Mouse (Mus musculus): ENCODE measurements around the gene Txnrd2. TPM values are rescaled to one million over a fixed set of nuclear protein-coding genes. Genes with fewer than 3 reads are reported as not detected.

The Txnrd2 gene
- polyA plus RNA-seq, 1 experiment from 2014 or later = 20.4 TPM

DNA sequence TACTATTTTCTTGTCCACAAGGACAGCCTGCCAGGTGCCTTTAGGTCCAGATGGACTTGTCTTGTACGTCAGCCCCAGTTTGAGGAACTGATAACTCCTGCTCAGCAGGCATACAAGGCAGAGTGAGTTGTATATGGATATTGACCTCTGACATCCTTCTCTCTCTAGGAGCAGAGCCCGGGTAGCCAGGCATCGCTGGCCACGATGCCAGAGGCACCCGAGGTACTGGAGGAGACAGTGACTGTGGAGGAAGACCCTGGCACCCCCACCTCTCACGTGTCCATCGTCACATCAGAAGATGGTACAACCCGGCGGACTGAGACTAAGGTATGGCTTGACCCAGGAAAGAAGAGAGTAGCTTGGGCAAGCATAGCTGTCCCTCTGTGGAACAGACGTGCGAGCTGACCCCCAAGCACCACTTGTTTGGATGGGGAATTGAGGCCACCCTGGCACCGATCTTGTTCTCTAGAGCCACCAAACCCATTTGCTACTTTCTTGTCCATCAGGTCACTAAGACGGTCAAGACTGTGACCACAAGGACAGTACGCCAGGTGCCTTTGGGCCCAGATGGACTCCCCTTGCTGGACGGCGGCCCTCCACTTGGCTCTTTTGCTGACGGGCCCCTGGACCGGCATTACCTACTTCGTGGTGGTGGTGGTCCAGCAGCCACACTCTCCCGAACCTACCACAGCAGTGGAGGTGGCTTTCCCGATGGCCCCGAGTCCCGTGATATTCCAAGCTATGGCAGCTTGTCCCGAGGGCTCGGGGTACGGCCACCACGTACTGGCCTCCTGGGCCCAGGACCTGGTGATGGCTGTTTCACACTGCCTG lies 29.2 kb upstream of the Txnrd2 start:
- Histone ChIP-seq H3K4me1 (ENCODE audit: control insufficient read depth, insufficient read depth, low read length) (peaks cover 58% of the 10 kb centered on the region), H3K27me3 (ENCODE audit: control insufficient read depth, insufficient read depth, low read length) (no peaks in the 10 kb centered on the region), H3K36me3 (ENCODE audit: control insufficient read depth, insufficient read depth, low read length) (peaks cover 26% of the 10 kb centered on the region), H3K4me3 (ENCODE audit: low read depth, low read length) (no peak overlapping the region), H3K27ac (ENCODE audit: low read depth, low read length) (no peak overlapping the region), H3K4me2 (ENCODE audit: low read depth) (no peak overlapping the region), H3K9me3 (ENCODE audit: control insufficient read depth, low read length) (no peaks in the 10 kb centered on the region), H3K9ac (ENCODE audit: low read length) (no peak overlapping the region)
- no peak for ATAC-seq (ENCODE audit: insufficient read depth, low FRiP score, low TSS enrichment)
- DNase-seq (ENCODE audit: low spot score) = no peak
- WGBS = 96% methylated on average over 27 of the region's 27 CpGs

DNA sequence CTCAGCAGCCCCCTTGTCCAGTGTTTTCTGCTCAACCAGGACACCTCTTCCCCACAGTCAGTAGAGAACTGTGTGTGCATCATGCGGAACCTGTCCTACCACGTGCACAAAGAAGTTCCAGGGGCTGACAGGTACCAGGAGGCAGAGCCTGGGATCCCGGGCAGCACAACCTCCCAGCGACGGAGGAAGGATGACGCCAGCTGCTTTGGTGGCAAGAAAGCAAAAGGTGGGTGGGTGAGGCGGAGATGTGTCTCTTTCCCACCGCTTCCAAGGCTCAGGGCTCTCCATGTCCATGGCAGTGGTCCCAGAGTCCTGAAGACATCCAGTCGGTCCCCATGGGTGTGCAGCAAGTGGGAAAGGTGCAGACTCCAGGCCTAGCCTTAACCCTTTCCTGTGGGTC lies 26.2 kb upstream of the Txnrd2 start:
- H3K4me3 ChIP-seq (ENCODE audit: low read depth, low read length) = no peak overlapping the region
- WGBS = 74% methylated on average over 9 of the region's 9 CpGs
- H3K9me3 ChIP-seq (ENCODE audit: control insufficient read depth, low read length) = no peaks in the 10 kb centered on the region
- DNase-seq (ENCODE audit: low spot score) = no peak
- H3K4me2 ChIP-seq (ENCODE audit: low read depth) = no peak overlapping the region; the same call in 1 of the 2 replicates
- H3K27me3 ChIP-seq (ENCODE audit: control insufficient read depth, insufficient read depth, low read length) = no peaks in the 10 kb centered on the region
- ATAC-seq (ENCODE audit: insufficient read depth, low FRiP score, low TSS enrichment) = no peak
- peak overlapping the region; percentile 32; the same call in 1 of the 2 replicates for H3K9ac ChIP-seq (ENCODE audit: low read length)
- H3K4me1 ChIP-seq (ENCODE audit: control insufficient read depth, insufficient read depth, low read length) = peaks cover 40% of the 10 kb centered on the region
- peak overlapping the region; percentile 80 for H3K27ac ChIP-seq (ENCODE audit: low read depth, low read length)
- peaks cover 50% of the 10 kb centered on the region for H3K36me3 ChIP-seq (ENCODE audit: control insufficient read depth, insufficient read depth, low read length)

DNA sequence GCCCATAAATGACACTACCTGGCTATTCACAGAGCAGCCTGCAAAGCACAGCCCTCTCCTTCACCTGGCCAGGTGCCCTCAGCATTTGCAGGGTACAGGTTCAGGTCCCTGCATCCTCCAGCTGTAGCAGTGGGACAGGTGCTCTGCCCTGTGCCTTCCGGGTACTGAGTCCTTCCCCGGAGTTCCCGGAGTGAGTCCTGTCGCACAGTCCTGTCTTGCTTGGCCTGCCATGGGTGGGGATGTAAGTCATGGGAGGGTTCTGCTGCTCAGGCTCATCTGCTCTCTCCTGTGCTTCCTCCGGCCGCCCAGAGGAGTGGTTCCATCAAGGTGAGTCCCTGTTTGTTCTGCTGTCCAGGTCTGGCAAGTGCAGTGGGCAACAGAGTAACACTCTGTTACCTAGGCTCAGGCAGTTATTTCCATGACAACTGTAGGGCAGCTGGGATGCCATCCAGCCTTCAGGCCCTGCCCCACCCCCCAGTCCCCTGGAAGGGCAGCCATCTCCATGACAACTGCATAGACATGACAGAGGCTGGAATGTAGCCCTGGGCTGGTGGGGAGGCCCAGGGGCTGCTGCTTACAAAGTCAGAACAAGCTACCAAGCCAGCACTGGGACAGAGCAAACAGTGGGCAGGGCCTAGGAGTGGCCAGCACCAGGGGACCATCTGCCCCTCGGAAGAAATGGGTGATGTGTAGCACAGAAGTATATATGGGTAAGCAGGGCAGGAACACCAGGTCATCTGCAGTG lies 25.5 kb upstream of the Txnrd2 start:
- Histone ChIP-seq H3K4me2 (ENCODE audit: low read depth) (peak overlapping the region; percentile 25; the same call in 1 of the 2 replicates), H3K9me3 (ENCODE audit: control insufficient read depth, low read length) (no peaks in the 10 kb centered on the region), H3K4me3 (ENCODE audit: low read depth, low read length) (no peak overlapping the region), H3K27ac (ENCODE audit: low read depth, low read length) (peak overlapping the region; percentile 80), H3K9ac (ENCODE audit: low read length) (peak overlapping the region; percentile 32), H3K4me1 (ENCODE audit: control insufficient read depth, insufficient read depth, low read length) (peaks cover 34% of the 10 kb centered on the region), H3K27me3 (ENCODE audit: control insufficient read depth, insufficient read depth, low read length) (no peaks in the 10 kb centered on the region), H3K36me3 (ENCODE audit: control insufficient read depth, insufficient read depth, low read length) (peaks cover 55% of the 10 kb centered on the region)
- peak; percentile 88 for DNase-seq (ENCODE audit: low spot score)
- peak; percentile 90 for ATAC-seq (ENCODE audit: insufficient read depth, low FRiP score, low TSS enrichment)
- WGBS = 29% methylated on average over 7 of the region's 7 CpGs

DNA sequence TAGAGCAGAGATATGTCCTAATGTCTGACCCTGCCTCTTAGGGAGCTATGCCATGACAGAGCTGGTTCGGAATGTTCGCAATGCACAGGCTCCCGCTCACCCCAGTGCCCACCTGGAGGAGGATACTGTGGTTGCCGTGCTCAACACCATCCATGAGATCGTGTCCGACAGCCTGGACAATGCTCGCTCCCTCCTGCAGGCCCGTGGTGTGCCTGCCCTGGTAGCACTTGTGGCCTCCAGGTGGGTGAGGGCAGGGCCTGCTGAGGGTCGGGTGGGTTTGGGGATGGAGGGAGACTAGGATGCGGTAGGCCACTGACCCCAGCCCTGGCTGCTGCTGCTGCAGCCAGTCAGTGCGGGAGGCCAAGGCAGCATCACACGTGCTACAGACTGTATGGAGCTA lies 22.9 kb upstream of the Txnrd2 start:
- DNase-seq (ENCODE audit: low spot score) (no peak), ATAC-seq (ENCODE audit: insufficient read depth, low FRiP score, low TSS enrichment) (no peak)
- Histone ChIP-seq H3K9me3 (ENCODE audit: control insufficient read depth, low read length) (no peaks in the 10 kb centered on the region), H3K4me1 (ENCODE audit: control insufficient read depth, insufficient read depth, low read length) (peaks cover 29% of the 10 kb centered on the region), H3K4me3 (ENCODE audit: low read depth, low read length) (no peak overlapping the region), H3K36me3 (ENCODE audit: control insufficient read depth, insufficient read depth, low read length) (peaks cover 46% of the 10 kb centered on the region), H3K9ac (ENCODE audit: low read length) (no peak overlapping the region), H3K27me3 (ENCODE audit: control insufficient read depth, insufficient read depth, low read length) (no peaks in the 10 kb centered on the region), H3K27ac (ENCODE audit: low read depth, low read length) (no peak overlapping the region), H3K4me2 (ENCODE audit: low read depth) (no peak overlapping the region)
- WGBS = 89% methylated on average over 12 of the region's 12 CpGs

DNA sequence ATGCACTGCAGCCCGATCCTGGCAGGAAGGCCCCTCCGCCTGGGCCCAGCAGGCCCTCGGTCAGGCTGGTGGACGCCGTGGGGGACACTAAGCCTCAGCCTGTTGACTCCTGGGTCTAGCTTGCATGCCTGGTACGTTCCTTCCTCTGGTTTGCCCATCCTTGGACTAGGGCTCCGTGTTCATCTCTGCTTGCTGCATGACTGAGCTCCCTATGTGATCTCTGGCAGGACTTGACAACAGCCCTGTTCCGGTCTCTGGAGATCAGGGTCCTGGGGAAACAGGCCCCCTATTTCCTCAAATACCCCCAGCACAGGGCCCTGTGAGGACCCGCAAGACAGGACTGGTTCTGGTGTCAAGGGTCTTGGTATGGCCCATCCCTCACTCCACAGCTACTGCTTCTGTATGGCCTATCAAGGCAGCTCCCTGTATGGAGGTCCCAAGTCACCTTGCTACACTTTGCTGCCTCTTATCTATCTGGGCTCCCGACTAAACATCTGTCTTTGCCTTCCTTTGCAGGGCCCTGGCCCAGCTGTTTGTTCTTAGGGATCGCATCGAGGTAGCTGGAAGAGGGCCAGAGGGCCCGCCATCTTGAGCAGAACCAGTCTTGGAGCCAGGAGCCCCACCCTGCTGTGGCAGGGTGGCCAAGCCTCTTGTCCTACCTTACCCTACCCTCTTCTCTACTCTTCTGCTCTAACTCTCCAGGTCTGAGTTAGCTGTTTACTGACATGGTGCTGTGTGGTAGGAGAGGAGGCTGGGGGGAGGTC lies 20.9 kb upstream of the Txnrd2 start:
- Histone ChIP-seq H3K4me1 (ENCODE audit: control insufficient read depth, insufficient read depth, low read length) (peaks cover 14% of the 10 kb centered on the region), H3K4me2 (ENCODE audit: low read depth) (no peak overlapping the region), H3K27me3 (ENCODE audit: control insufficient read depth, insufficient read depth, low read length) (no peaks in the 10 kb centered on the region), H3K27ac (ENCODE audit: low read depth, low read length) (no peak overlapping the region), H3K4me3 (ENCODE audit: low read depth, low read length) (no peak overlapping the region), H3K9me3 (ENCODE audit: control insufficient read depth, low read length) (no peaks in the 10 kb centered on the region), H3K36me3 (ENCODE audit: control insufficient read depth, insufficient read depth, low read length) (peaks cover 37% of the 10 kb centered on the region), H3K9ac (ENCODE audit: low read length) (no peak overlapping the region)
- 88% methylated on average over 13 of the region's 13 CpGs for whole genome bisulfite sequencing
- ATAC-seq (ENCODE audit: insufficient read depth, low FRiP score, low TSS enrichment) (no peak), DNase-seq (ENCODE audit: low spot score) (no peak)

DNA sequence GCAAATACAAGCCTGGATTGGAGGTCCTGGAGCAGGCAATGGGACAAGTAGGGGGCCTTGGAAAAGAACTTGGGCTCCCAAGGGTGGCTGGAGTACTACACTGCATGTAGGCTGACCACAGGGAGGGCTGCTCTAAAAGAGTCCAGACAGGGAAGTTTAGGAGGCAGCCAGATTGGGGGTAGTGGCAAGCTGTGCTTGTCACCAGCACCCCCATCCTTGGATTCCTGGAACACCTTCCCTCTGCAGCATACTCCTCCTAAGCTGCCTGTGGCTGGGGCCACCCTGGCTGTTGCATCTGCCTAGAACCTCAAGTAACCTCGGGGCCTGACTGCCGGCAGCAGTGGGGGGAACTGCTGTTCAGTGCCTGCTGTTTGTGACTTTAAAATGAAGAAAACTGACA lies 20.3 kb upstream of the Txnrd2 start:
- Histone ChIP-seq H3K36me3 (ENCODE audit: control insufficient read depth, insufficient read depth, low read length) (peaks cover 36% of the 10 kb centered on the region), H3K27ac (ENCODE audit: low read depth, low read length) (no peak overlapping the region)
- no peak for DNase-seq (ENCODE audit: low spot score)

DNA sequence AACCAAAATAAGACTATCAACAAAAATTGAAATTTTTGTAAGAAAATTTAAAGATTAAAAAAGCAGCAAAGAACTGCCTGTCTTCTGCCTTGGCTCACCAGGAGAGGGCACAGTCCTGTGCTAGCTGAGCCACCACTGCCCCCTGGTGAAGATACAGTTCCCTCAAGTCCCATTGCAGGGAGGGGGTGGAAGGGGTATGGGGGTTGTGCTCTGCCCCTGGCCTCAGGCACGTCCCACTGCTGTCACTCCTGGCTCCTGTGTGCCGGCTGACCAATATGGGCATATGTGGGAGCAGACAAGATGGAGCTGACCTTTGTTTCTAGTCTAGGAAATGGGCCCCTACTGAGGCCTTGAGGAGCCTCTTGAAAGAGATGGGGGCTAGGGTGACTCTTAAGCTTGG lies 19.9 kb upstream of the Txnrd2 start:
- Histone ChIP-seq H3K36me3 (ENCODE audit: control insufficient read depth, insufficient read depth, low read length) (peaks cover 36% of the 10 kb centered on the region), H3K9me3 (ENCODE audit: control insufficient read depth, low read length) (no peaks in the 10 kb centered on the region), H3K27ac (ENCODE audit: low read depth, low read length) (no peak overlapping the region), H3K4me2 (ENCODE audit: low read depth) (no peak overlapping the region), H3K9ac (ENCODE audit: low read length) (no peak overlapping the region), H3K27me3 (ENCODE audit: control insufficient read depth, insufficient read depth, low read length) (no peaks in the 10 kb centered on the region), H3K4me1 (ENCODE audit: control insufficient read depth, insufficient read depth, low read length) (peaks cover 4% of the 10 kb centered on the region), H3K4me3 (ENCODE audit: low read depth, low read length) (no peak overlapping the region)
- peak; percentile 57 for DNase-seq (ENCODE audit: low spot score)
- WGBS = 20% methylated on average over 2 of the region's 2 CpGs
- ATAC-seq (ENCODE audit: insufficient read depth, low FRiP score, low TSS enrichment) = peak; percentile 45

More for the DNA sequence above, 20.3 kb upstream of the Txnrd2 start:
- H3K9me3 ChIP-seq (ENCODE audit: control insufficient read depth, low read length) = no peaks in the 10 kb centered on the region
- 75% methylated on average over 2 of the region's 2 CpGs for WGBS
- ATAC-seq (ENCODE audit: insufficient read depth, low FRiP score, low TSS enrichment) = no peak
- no peak overlapping the region for H3K9ac ChIP-seq (ENCODE audit: low read length)
- H3K27me3 ChIP-seq (ENCODE audit: control insufficient read depth, insufficient read depth, low read length) = no peaks in the 10 kb centered on the region
- H3K4me1 ChIP-seq (ENCODE audit: control insufficient read depth, insufficient read depth, low read length) = peaks cover 8% of the 10 kb centered on the region
- H3K4me2 ChIP-seq (ENCODE audit: low read depth) = no peak overlapping the region
- no peak overlapping the region for H3K4me3 ChIP-seq (ENCODE audit: low read depth, low read length)

DNA sequence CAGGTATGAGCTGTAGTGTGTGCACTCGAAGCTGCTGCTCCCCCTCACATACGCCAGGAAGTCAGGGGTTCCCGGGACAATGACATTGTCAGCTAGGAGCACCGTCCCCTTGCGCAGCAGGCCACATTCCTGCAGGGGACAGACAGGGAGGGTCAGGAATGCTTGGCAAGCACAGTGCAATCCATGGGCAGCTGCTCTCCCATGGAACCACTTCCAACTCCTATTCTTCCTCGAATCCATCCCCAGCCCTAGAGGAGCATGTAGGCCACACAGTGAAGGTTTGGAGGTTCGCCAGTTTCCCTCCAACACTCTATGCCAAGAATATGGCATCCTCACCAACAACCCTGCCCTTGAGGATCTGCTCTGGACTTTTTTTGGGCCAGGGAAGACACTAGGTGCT lies 18.3 kb upstream of the Txnrd2 start:
- Histone ChIP-seq H3K27ac (ENCODE audit: low read depth, low read length) (no peak overlapping the region), H3K36me3 (ENCODE audit: control insufficient read depth, insufficient read depth, low read length) (peaks cover 25% of the 10 kb centered on the region), H3K4me3 (ENCODE audit: low read depth, low read length) (no peak overlapping the region), H3K4me1 (ENCODE audit: control insufficient read depth, insufficient read depth, low read length) (no peaks in the 10 kb centered on the region), H3K27me3 (ENCODE audit: control insufficient read depth, insufficient read depth, low read length) (no peaks in the 10 kb centered on the region), H3K9me3 (ENCODE audit: control insufficient read depth, low read length) (no peaks in the 10 kb centered on the region), H3K4me2 (ENCODE audit: low read depth) (no peak overlapping the region), H3K9ac (ENCODE audit: low read length) (no peak overlapping the region)
- WGBS = 79% methylated on average over 7 of the region's 7 CpGs
- ATAC-seq (ENCODE audit: insufficient read depth, low FRiP score, low TSS enrichment) = no peak
- no peak for DNase-seq (ENCODE audit: low spot score)

All from neural tube, embryonic 11.5 days (tissue).